Mouse (Mus musculus): ENCODE results near the gene Cipc. TPM values are rescaled to one million over a fixed set of nuclear protein-coding genes. Genes with fewer than 3 reads are reported as not detected.

The Cipc gene
- total RNA-seq (2021) = 10 to 100 TPM; 30.9 to 34.6 TPM
- long read RNA-seq, experiment 1, full-length matches to known transcripts = 41 of 49 reads
- long read RNA-seq, experiment 1, partial matches to known transcripts = 0 of 49 reads
- long read RNA-seq, experiment 1, other reads (novel, unspliced or antisense) = 8 of 49 reads
- long read RNA-seq, experiment 2, full-length matches to known transcripts = 28 of 36 reads
- long read RNA-seq, experiment 2, partial matches to known transcripts = 2 of 36 reads
- long read RNA-seq, experiment 2, other reads (novel, unspliced or antisense) = 6 of 36 reads

DNA sequence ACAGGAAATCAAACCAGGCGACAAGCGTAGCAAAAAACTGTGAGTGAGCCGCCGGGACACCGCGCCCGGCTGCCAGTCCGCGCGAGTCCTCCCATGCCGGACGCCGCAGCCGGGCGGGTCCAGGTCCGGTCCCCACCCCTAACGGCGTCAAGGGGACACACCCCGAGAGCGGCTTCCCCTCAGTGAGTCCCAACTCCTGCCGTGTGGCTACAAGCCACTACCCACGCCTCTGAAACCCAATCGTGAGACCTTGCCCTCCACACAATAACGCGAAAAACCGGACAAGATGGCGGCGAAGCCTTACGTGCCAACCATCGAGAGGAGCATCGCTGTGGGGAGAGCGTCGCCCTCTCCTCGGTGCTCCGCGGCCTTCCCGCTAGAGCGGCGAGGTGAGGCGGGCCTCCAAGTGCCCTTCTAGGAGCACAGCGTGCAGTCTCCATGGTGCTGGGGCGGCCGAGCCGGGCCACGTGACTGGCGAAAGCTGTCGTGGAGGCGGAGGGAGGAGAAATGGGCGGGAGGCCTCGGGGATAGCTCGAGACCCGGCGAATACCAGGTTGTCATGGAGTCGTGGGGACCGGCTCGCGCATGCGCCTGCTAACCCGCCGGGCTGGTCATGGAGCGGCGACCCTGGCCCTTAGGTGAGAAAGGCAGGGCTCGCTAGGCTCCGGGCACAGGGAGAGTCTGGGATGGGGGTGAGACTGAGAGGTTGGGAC is at the start of gene Cipc:
Gene Cipc (plus strand): TSS at position 182 of the 713 bp plus-strand sequence.
- DNase-seq (ENCODE audit: low spot score) = peak; percentile 99

DNA sequence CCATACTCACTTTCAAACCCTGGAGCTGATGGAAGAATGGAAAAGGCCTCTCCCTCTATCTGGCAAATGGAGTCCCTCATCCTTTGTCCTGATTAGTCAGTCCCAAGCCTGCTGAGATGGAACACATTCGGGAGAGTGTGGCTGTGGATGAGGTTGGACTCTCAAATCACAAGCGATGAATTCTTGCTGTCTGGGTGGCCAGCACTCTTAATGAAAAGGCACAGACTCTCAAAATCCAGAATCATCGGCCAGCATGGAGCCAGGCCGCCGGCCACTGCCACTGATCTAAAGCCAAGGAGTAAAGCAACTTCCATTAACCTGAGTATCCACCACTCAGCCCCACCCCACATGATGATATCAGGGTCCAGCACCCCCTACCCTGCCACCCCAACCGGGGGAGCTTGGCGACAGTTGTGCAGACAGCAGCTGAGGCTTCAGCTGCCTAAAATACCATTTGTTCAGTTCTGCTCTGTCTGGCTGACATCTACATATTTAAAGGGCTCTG is 49.0 kb upstream of the Cipc start:
- no peak for DNase-seq (ENCODE audit: low spot score)

- DNase-seq (ENCODE audit: low spot score) = no peak
Observed at GRCm38 (mm10) chr12:86898448-86898847, 48.4 kb upstream of the Cipc start.

- DNase-seq (ENCODE audit: low spot score) = peak; percentile 76
Observed at GRCm38 (mm10) chr12:86899461-86900179, 47.2 kb upstream of the Cipc start.

GRCm38 (mm10) chr12:86903828-86904806 is 42.7 kb upstream of the Cipc start:
- no peak for DNase-seq (ENCODE audit: low spot score)

- DNase-seq (ENCODE audit: low spot score) = peak; percentile 75
Observed at GRCm38 (mm10) chr12:86905203-86905602, 41.6 kb upstream of the Cipc start.

DNA sequence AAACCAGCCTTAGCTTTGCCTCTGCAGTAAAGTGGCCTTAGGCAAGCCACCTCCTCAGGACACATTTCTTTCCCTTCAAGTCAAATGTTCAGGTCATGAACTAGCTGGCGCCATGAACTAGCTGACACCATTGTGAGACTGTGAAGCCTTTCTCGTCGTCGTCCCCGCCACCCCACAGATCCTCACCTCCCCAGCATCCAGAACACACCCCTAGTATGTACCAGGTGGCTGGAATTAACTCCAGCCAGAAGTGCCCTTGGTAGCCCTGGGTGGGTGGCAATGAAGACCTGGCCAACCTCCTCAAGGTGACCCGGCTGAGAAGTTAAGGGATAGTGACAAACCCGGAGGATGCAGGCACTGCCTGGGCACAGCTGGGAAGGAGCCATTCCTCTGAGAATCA is 41.0 kb upstream of the Cipc start:
- DNase-seq (ENCODE audit: low spot score) = no peak

DNA sequence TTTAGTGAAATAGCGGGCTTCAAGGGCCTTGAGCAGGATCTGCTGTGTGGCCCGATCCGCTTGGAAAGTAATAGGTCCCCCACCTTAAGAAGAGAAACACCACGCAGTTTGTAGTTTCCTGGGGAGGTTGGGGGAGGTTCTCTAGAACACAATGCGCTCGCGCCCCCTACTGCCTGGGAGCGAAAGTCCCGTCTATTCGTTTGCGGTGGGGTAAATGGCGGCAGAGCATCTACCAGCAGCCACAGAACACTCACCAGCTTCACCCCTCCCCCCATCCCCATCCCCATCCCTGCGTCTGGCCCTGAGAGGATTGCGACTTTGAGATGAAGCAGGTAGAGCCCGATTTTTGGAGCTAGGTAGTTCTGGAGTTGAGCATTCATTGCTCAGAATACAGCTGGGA is 40.4 kb upstream of the Cipc start:
- DNase-seq (ENCODE audit: low spot score) = peak; percentile 90

GRCm38 (mm10) chr12:86911482-86911931 is 35.3 kb upstream of the Cipc start:
- DNase-seq (ENCODE audit: low spot score) = no peak

DNA sequence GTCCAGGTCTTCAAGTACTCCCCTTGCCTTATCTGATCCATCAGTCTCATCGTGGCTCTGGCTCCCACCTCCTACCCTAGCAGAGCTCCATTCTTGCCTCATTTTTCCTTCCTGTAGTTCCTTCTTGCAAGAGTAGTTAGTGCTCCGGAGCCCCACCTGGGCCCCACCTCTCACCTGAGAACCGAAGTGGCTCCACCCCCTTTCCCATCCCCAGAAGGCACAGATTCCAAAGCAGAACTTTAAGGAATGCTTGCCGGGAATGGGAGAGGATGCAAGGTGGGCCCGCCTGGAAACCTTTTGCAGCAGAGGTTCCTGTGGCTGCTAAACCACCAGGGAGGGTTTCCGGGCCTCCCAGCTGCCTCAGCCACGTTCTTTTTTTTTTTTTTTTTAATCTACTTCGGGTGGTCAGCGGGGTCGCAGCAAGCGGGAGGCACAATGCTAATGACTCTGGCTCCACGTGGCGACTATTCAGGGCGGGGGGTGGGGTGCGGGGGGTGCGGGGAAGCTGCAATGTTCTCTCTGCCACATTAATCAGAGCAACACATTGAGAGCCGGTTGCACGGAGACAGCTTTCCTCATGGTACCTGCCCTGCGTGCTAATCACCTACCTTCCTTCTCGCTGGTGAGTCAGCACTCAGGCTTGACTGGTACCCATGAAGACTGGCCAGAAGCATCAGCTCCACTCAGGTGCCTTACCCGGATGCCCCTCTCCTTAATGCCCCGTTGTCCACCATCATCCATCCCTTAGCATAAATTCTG is 34.3 kb upstream of the Cipc start:
- DNase-seq (ENCODE audit: low spot score) = no peak

- no peak for DNase-seq (ENCODE audit: low spot score)
Observed at GRCm38 (mm10) chr12:86914351-86914750, 32.5 kb upstream of the Cipc start.

- DNase-seq (ENCODE audit: low spot score) = no peak
Observed at GRCm38 (mm10) chr12:86914756-86915155, 32.1 kb upstream of the Cipc start.

- DNase-seq (ENCODE audit: low spot score) = no peak
Observed at GRCm38 (mm10) chr12:86915617-86916016, 31.2 kb upstream of the Cipc start.

DNA sequence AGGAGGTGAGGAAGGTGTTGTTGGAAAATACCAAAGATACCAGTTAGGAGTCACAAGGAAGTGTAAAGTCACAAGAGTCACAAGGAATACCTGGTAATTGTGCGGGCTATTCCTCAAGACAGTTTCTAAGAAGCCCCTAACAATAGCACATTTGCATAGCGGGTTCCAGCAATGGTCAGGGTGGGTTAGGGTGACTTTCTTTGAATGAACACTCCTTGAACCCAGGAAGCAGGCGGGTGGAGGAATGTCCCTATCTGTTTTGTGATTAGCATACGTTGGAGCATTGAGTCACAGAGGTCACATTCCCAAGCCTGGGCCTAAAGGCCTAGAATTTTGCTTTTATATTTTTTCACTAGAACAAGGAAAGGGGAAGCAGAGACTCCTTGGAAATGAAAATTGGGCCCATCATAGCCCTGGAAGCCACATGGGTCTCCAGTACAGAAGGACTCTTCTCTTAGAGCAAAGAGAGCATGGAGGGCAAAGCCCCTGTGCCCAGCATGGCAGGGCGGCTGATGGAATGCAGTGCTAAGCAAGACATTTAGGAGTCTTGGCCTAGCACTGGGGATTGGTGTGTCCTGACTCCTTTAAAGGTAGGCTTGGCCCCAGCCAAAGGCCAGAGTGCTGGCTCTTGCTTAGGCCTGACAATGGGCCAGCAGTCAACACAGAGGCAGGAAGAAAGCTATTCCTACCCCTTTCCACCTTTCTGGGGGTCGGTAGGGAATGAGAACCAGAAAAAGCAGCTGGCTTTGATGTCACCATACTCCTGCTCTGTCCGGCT is 29.9 kb upstream of the Cipc start:
- peak; percentile 35 for DNase-seq (ENCODE audit: low spot score)

DNA sequence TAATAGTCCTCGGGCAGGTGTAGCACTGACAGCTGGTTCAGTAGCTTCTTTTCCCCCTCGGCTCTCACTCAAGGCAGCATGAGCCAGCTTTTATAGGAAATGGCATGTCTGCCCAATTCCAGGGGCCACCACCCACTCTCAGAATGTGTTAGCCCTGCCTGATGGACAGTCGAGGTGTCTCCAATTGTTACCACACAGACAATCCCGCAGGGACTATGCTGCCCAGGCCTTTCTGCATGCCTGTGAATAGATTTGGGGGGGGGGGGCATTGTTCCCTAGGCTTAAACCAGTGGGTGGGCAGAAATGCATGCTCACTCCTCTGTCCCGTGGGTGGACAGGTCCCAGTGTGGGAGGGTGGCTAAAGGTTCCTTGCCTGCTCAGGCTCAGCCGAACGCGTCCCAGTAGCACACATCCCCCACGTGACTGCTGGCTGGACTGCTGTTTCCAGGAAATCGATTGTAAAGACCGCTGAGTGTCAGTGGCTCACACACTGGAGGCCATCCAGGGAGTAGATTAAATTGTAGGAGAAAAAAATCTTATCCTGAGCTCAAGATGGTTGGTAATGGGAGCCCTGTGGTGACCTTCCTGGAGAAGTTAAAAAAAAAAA is 28.4 kb upstream of the Cipc start:
- no peak for DNase-seq (ENCODE audit: low spot score)

DNA sequence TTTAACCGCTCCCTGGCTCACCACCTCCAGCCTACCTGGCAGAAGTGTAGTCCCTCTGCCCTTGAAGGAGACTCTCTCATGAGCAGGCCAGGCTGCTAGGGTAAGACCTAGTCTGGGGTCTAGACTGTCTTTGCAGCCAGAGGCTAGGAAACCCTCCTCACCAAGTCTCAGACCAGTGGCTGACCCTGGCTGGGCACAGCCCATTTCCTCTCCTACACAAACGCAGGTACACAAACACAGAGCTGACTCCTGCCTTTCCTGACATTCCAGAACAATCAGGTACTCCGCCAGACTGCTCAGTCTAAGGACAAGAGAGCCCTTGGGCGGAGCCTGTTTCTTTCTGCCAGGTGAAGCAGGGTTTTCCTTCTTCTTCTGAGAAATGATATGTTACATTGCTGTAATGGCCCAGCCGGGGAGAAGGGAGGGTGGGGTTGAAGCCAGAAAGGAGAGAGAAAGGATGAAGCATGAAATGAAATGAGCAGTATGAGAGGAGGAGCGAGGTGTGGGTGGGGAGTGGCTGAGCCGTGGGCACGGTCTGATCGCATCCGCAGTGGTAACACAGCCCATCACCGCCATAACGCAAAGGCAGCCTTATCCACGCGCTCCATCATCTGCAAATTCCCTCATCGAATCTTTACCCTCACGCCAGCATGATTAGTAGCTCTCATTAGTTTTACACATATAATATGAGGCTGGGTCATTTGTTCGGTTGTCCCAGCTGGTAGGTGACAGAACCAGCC is 27.7 kb upstream of the Cipc start:
- DNase-seq (ENCODE audit: low spot score) = no peak

DNA sequence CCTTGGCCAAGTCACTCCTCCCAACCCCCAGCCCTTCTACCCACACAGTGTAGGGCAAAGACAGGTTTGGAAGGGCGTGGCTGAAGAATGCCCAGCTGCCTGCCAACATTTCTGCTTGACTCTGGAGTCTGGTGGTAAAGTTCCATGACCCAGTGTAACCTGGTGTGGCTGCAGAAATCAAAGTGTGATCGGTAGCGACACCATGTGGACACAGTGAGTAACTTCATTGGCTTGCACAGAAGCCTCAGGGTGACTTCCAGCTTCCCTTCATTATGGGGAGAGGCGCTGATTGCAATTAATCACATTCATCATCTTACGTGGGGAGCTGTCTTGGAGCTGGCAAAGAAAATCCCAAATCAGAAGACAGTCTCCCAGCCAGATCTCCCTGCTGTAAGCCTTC is 23.0 kb upstream of the Cipc start:
- peak; percentile 88 for DNase-seq (ENCODE audit: low spot score)
